9 mouse cellular contexts compared by ENCODE assay signal in the genomic region with DNA sequence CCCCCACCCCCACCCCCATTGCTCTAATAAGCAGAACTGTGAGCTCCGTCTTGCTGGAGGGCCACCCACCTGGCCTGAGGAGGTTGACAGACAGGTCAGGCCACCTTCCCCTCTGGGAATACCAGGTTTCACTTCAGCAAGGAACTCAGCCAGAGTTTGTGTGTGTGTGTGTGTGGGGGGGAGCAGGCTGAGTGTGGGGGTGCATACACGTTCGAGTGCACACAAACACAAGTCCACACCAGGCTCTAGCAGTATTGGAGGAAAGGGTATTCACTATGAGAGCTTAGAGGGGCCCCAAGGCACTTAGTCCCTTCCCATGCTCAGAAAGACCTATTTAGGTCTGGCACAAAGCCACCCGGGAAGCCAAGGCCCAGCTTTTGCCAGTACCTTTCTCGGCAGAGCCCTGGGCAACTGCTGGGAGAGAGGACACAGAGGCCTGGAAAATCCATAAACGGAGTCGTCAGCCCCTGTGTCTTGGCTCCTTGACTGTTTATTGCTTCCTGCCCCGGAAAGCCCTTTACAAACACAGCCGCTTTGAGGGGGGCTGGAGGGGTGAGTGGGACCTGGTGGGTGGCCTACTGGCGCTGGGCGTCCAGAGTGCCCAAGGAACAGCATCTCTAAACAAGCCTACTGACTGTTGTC. TPM values are rescaled to one million over a fixed set of nuclear protein-coding genes. Genes with fewer than 3 reads are reported as not detected.
DNase-seq lines count a peak whose midpoint lies in the region; ATAC-seq and TF ChIP-seq lines count a peak whose summit lies in the region.
"Had no signal": no experiment of that assay in that cellular context is flagged by ENCODE, and none has a peak within 500 bp of the region (broad histone marks: within the 10 kb centered on the region; RNA-seq: fewer than 3 reads in every experiment).

No protein-coding gene starts in this region.

- peak overlapping the region; percentile 2; the same call in 1 of the 2 replicates for H3K4me2 ChIP-seq in embryonic facial prominence, embryonic 13.5 days
- H3K4me2 ChIP-seq in heart, embryonic 16.5 days (ENCODE audit: low read depth, low read length): peak overlapping the region; percentile 18
- H3K4me2 ChIP-seq in kidney, postnatal 0 days (ENCODE audit: low read length): no peak overlapping the region
- peak overlapping the region; percentile 12; the same call in 1 of the 2 replicates for H3K4me2 ChIP-seq in midbrain, embryonic 12.5 days (replicated peaks)
- H3K4me2 ChIP-seq: liver, embryonic 15.5 days had no signal

- H3K9ac ChIP-seq in embryonic facial prominence, embryonic 13.5 days: peak overlapping the region; percentile 60
- peak overlapping the region; percentile 64 for H3K9ac ChIP-seq in heart, embryonic 16.5 days (ENCODE audit: low read length)
- H3K9ac ChIP-seq in kidney, postnatal 0 days (ENCODE audit: low read depth, low read length): no peak overlapping the region
- peak overlapping the region; percentile 16; the same call in 1 of the 2 replicates for H3K9ac ChIP-seq in midbrain, embryonic 12.5 days (replicated peaks)
- H3K9ac ChIP-seq: liver, embryonic 15.5 days had no signal

- H3K27me3 ChIP-seq in G1E (ENCODE audit: insufficient read depth, low read length): peaks cover 35% of the 10 kb centered on the region
- H3K27me3 ChIP-seq in embryonic facial prominence, embryonic 13.5 days: no peaks in the 10 kb centered on the region
- H3K27me3 ChIP-seq in heart, embryonic 16.5 days (ENCODE audit: control insufficient read depth, insufficient read depth, low read length): no peaks in the 10 kb centered on the region
- H3K27me3 ChIP-seq in kidney, postnatal 0 days (ENCODE audit: insufficient read depth, low read length): no peaks in the 10 kb centered on the region
- no peaks in the 10 kb centered on the region for H3K27me3 ChIP-seq in midbrain, embryonic 12.5 days

- WGBS in embryonic facial prominence, embryonic 13.5 days: 12% methylated on average over 11 of the region's 11 CpGs
- WGBS in heart, embryonic 16.5 days: 29% methylated on average over 11 of the region's 11 CpGs
- 10% methylated on average over 11 of the region's 11 CpGs for WGBS in kidney, postnatal 0 days
- 7% methylated on average over 11 of the region's 11 CpGs for WGBS in midbrain, embryonic 12.5 days

- H3K36me3 ChIP-seq in G1E (replicated peaks): peaks cover 2% of the 10 kb centered on the region
- H3K36me3 ChIP-seq in embryonic facial prominence, embryonic 13.5 days: no peaks in the 10 kb centered on the region
- H3K36me3 ChIP-seq in heart, embryonic 16.5 days (ENCODE audit: control insufficient read depth, insufficient read depth): no peaks in the 10 kb centered on the region
- H3K36me3 ChIP-seq in kidney, postnatal 0 days (ENCODE audit: insufficient read depth, low read length): no peaks in the 10 kb centered on the region
- H3K36me3 ChIP-seq in midbrain, embryonic 12.5 days: no peaks in the 10 kb centered on the region; the same call in 1 of the 2 replicates
- H3K36me3 ChIP-seq: liver, embryonic 15.5 days had no signal

- H3K9me3 ChIP-seq in G1E (replicated peaks): no peaks in the 10 kb centered on the region
- H3K9me3 ChIP-seq in embryonic facial prominence, embryonic 13.5 days: no peaks in the 10 kb centered on the region
- no peaks in the 10 kb centered on the region for H3K9me3 ChIP-seq in heart, embryonic 16.5 days (replicated peaks; ENCODE audit: control insufficient read depth, low read length)
- H3K9me3 ChIP-seq in kidney, postnatal 0 days (replicated peaks; ENCODE audit: low read length): no peaks in the 10 kb centered on the region
- H3K9me3 ChIP-seq in midbrain, embryonic 12.5 days: no peaks in the 10 kb centered on the region
- H3K9me3 ChIP-seq: liver, embryonic 15.5 days had no signal

- H3K27ac ChIP-seq in embryonic facial prominence, embryonic 13.5 days: peak overlapping the region; percentile 61
- H3K27ac ChIP-seq in heart, embryonic 16.5 days (ENCODE audit: low read length): peak overlapping the region; percentile 92
- H3K27ac ChIP-seq in kidney, postnatal 0 days: peak overlapping the region; percentile 84
- H3K27ac ChIP-seq in midbrain, embryonic 12.5 days (replicated peaks): peak overlapping the region; percentile 44
- H3K27ac ChIP-seq: liver, embryonic 15.5 days had no signal

- no peak for TF ChIP-seq CTCF in G1E (IDR thresholded peaks at IDR 0.05; ENCODE audit: low read depth, low read length)
- TF ChIP-seq CTCF in kidney, postnatal 0 days (IDR thresholded peaks at IDR 0.05; ENCODE audit: low read depth): no peak

- ATAC-seq in G1E (ENCODE audit: extremely low read depth, insufficient number of reproducible peaks, low FRiP score, poor library complexity, severe bottlenecking): no peak
- ATAC-seq in embryonic facial prominence, embryonic 13.5 days (ENCODE audit: insufficient number of reproducible peaks, insufficient read depth, low FRiP score, low TSS enrichment, low read depth): no peak; the same call in 1 of the 2 replicates
- ATAC-seq in heart, embryonic 16.5 days (replicated peaks; ENCODE audit: extremely low read depth, insufficient read depth, low FRiP score): peak; percentile 38; the same call in 1 of the 2 replicates
- ATAC-seq in kidney, postnatal 0 days (replicated peaks; ENCODE audit: low FRiP score, low read depth): peak; percentile 22; the same call in 1 of the 2 replicates
- no peak for ATAC-seq in midbrain, embryonic 12.5 days (ENCODE audit: low FRiP score, low read depth)

- peaks cover 83% of the 10 kb centered on the region for H3K4me1 ChIP-seq in G1E (ENCODE audit: insufficient read depth, low read depth, low read length)
- H3K4me1 ChIP-seq in embryonic facial prominence, embryonic 13.5 days: peaks cover 59% of the 10 kb centered on the region
- H3K4me1 ChIP-seq in heart, embryonic 16.5 days (ENCODE audit: control insufficient read depth, insufficient read depth, low read length): peaks cover 64% of the 10 kb centered on the region
- H3K4me1 ChIP-seq in kidney, postnatal 0 days (replicated peaks; ENCODE audit: insufficient read depth, low read length): peaks cover 22% of the 10 kb centered on the region
- peaks cover 68% of the 10 kb centered on the region for H3K4me1 ChIP-seq in midbrain, embryonic 12.5 days

- peak overlapping the region; percentile 35; the same call in 1 of the 2 replicates for H3K4me3 ChIP-seq in G1E (ENCODE audit: low read depth, low read length)
- H3K4me3 ChIP-seq in embryonic facial prominence, embryonic 13.5 days: no peak overlapping the region
- H3K4me3 ChIP-seq in heart, embryonic 16.5 days (ENCODE audit: low read length): no peak overlapping the region
- no peak overlapping the region for H3K4me3 ChIP-seq in kidney, postnatal 0 days (replicated peaks; ENCODE audit: low read depth, low read length)
- no peak overlapping the region for H3K4me3 ChIP-seq in midbrain, embryonic 12.5 days
- H3K4me3 ChIP-seq: liver, embryonic 15.5 days had no signal

- peak; percentile 60 to 84 for DNase-seq in adrenal gland, adult (ENCODE audit: inconsistent age in 2 of 2, low spot score in 1 of 2)
- DNase-seq in adrenal gland, adult 18-20 months (ENCODE audit: low spot score in 2 of 2): no peak
- DNase-seq in G1E (ENCODE audit: low spot score): no peak
- DNase-seq in kidney, postnatal 0 days (ENCODE audit: low spot score): peak; percentile 76
- DNase-seq in urinary bladder, postnatal 25 days (ENCODE audit: low spot score): no peak

RNA-seq across cellular contexts. Expression of gene Cuedc1, which starts 50.9 kb away (rescaled TPM):
- total RNA-seq in adrenal gland, adult 18-20 months (2021): 10 to 100 TPM; 40.2 to 42.4 TPM
- 29.2 and 36.4 TPM in 2 replicates for total RNA-seq in G1E (2014; fragmentation: Nextera tagmentation)
- total RNA-seq in G1E (2017): 16.7 and 18.9 TPM in 2 replicates
- 29.6 and 31.7 TPM in 2 replicates for polyA plus RNA-seq in G1E (2012)
- 34.9 and 40.3 TPM in 2 replicates for polyA plus RNA-seq in embryonic facial prominence, embryonic 13.5 days (2015; fragmentation: Nextera tagmentation; extraction: Ambion mirVana)
- 15.2 and 17.6 TPM in 2 replicates for polyA plus RNA-seq in heart, embryonic 16.5 days (2015; fragmentation: Nextera tagmentation; extraction: Ambion mirVana)
- polyA plus RNA-seq in kidney, postnatal 0 days (2015; fragmentation: Nextera tagmentation; extraction: Ambion mirVana): 16.4 and 19.4 TPM in 2 replicates
- polyA plus RNA-seq in midbrain, embryonic 12.5 days (2016; fragmentation: Nextera tagmentation; extraction: Ambion mirVana): 40.5 and 45.7 TPM in 2 replicates

RNA-seq across cellular contexts. Expression of gene Mrps23, which starts 55.4 kb away (rescaled TPM):
- 100 to 1,000 TPM; 173 to 206 TPM for total RNA-seq in adrenal gland, adult 18-20 months (2021)
- total RNA-seq in G1E (2014; fragmentation: Nextera tagmentation) (41.2 and 68.7 TPM in 2 replicates), G1E (2017) (89.7 and 106 TPM in 2 replicates)
- polyA plus RNA-seq in G1E (2012): 238 and 268 TPM in 2 replicates
- 64.1 and 69.4 TPM in 2 replicates for polyA plus RNA-seq in embryonic facial prominence, embryonic 13.5 days (2015; fragmentation: Nextera tagmentation; extraction: Ambion mirVana)
- polyA plus RNA-seq in heart, embryonic 16.5 days (2015; fragmentation: Nextera tagmentation; extraction: Ambion mirVana): 97.6 and 105 TPM in 2 replicates
- 76.3 and 77.7 TPM in 2 replicates for polyA plus RNA-seq in kidney, postnatal 0 days (2015; fragmentation: Nextera tagmentation; extraction: Ambion mirVana)
- 69.5 and 71.1 TPM in 2 replicates for polyA plus RNA-seq in midbrain, embryonic 12.5 days (2016; fragmentation: Nextera tagmentation; extraction: Ambion mirVana)

Comparison
In these comparisons a context has a peak if more than half of its experiments do, and no peak if none do; other contexts are left out.
1. DNase-seq: peak in adrenal gland, adult (2 of 2) and kidney, postnatal 0 days (single experiment); none in adrenal gland, adult 18-20 months (0 of 2), G1E (single experiment) and urinary bladder, postnatal 25 days (single experiment).
2. ATAC-seq: peak in heart, embryonic 16.5 days (single experiment) and kidney, postnatal 0 days (single experiment); none in G1E (single experiment), embryonic facial prominence, embryonic 13.5 days (single experiment) and midbrain, embryonic 12.5 days (single experiment).
3. Peak in every context shown above with its lines, with median percentiles within 50 percentile points of each other: H3K27ac ChIP-seq.